Mouse (Mus musculus) kidney, adult 2 months (tissue): Measurements from ENCODE around the gene Cma1.

Experiments used
- CTCF ChIP-seq: fragments of 200-500 bp; conservative IDR thresholded peaks from 2 replicates; pipeline ENCODE4 v1.5.1; 2011; ENCODE audit warnings: low read depth, mild to moderate bottlenecking, control low read depth, low read length, moderate library complexity, mixed read lengths; ENCODE audit not compliant: insufficient read depth, insufficient read length
- POLR2A ChIP-seq: fragments of 200-500 bp; IDR thresholded peaks from one replicate; pipeline ENCODE4 v1.6.1; 2011; ENCODE audit warnings: low read depth, low read length, control low read depth

- TF ChIP-seq POLR2A: no peak
- TF ChIP-seq CTCF: no peak
Measured at GRCm38 (mm10) chr14:55929263-55929997, 15.0 kb downstream of the Cma1 start.
